Mouse (Mus musculus): ENCODE results near the gene Bnc2.
A peak's percentile ranks its signal among the peaks of the same experiment; 100 is the strongest.

The Bnc2 gene

GRCm38 (mm10) chr4:84675171-84675973, at the start of gene Bnc2:
Gene Bnc2 (minus strand): TSS chr4:84675275.
- DNase-seq, result peak; percentile 1 to 7

- no peak for DNase-seq
Measured at GRCm38 (mm10) chr4:84707961-84708360, 32.9 kb upstream of the Bnc2 start.

GRCm38 (mm10) chr4:84685521-84686366, 10.7 kb upstream of the Bnc2 start:
- no peak for DNase-seq

GRCm38 (mm10) chr4:84685009-84685408, 9.9 kb upstream of the Bnc2 start:
- DNase-seq, result no peak

GRCm38 (mm10) chr4:84675974-84676315, 870 bp upstream of the Bnc2 start:
- no peak for DNase-seq

- peak; percentile 1 to 4 for DNase-seq
Measured at GRCm38 (mm10) chr4:84674318-84675170, 531 bp downstream of the Bnc2 start.

GRCm38 (mm10) chr4:84673681-84674307, 1.3 kb downstream of the Bnc2 start:
- no peak for DNase-seq

GRCm38 (mm10) chr4:84672181-84672791, 2.8 kb downstream of the Bnc2 start:
- DNase-seq, result no peak

- no peak for DNase-seq
Measured at GRCm38 (mm10) chr4:84670996-84671395, 4.1 kb downstream of the Bnc2 start.

- DNase-seq, result no peak
Measured at GRCm38 (mm10) chr4:84669650-84670049, 5.4 kb downstream of the Bnc2 start.

- no peak for DNase-seq
Measured at GRCm38 (mm10) chr4:84668949-84669605, 6.0 kb downstream of the Bnc2 start.

- DNase-seq, result no peak
Measured at GRCm38 (mm10) chr4:84668226-84668625, 6.8 kb downstream of the Bnc2 start.

GRCm38 (mm10) chr4:84662228-84663065, 12.6 kb downstream of the Bnc2 start:
- no peak for DNase-seq

GRCm38 (mm10) chr4:84661341-84661740, 13.7 kb downstream of the Bnc2 start:
- no peak for DNase-seq

GRCm38 (mm10) chr4:84651786-84652185, 23.3 kb downstream of the Bnc2 start:
- DNase-seq, result no peak

- DNase-seq, result no peak
Measured at GRCm38 (mm10) chr4:84646576-84646975, 28.5 kb downstream of the Bnc2 start.

- DNase-seq, result no peak
Measured at GRCm38 (mm10) chr4:84639166-84639565, 35.9 kb downstream of the Bnc2 start.

GRCm38 (mm10) chr4:84637641-84638040, 37.4 kb downstream of the Bnc2 start:
- no peak for DNase-seq

GRCm38 (mm10) chr4:84634751-84635150, 40.3 kb downstream of the Bnc2 start:
- no peak for DNase-seq

- no peak for DNase-seq
Measured at GRCm38 (mm10) chr4:84633991-84634390, 41.1 kb downstream of the Bnc2 start.

Measured in thymus, postnatal 36 days (tissue).